Comparison of ENCODE assay signal across 21 mouse cellular contexts in the genomic region with DNA sequence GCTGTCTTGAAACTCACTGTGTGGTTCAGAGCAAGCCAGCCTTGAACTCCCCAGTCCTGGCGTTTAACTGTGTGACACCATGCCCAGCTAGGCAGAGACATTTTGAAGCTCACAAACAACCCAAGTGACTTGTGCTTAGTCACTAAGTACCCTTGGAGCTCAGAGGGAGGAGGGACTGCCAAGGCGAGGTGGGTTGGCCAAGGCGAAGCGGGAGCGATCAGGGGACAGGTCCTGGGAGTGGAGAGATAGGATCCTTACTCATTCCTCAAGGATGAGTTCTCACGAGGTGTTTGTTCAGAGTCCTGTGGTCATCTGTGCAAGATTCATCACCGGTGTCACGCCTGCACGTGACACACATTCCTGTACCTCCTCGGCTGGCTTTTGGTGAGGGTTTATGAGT. TPM values are rescaled to one million over a fixed set of nuclear protein-coding genes. Genes with fewer than 3 reads are reported as not detected.
A peak's percentile ranks its signal among the peaks of the same experiment; 100 is the strongest.
DNase-seq lines count a peak whose midpoint lies in the region; ATAC-seq and TF ChIP-seq lines count a peak whose summit lies in the region.
"Had no signal": no experiment of that assay in that cellular context is flagged by ENCODE, and none has a peak within 500 bp of the region (broad histone marks: within the 10 kb centered on the region; RNA-seq: fewer than 3 reads in every experiment).

No protein-coding gene starts in this region.

- 87% methylated on average over 10 of the region's 10 CpGs for WGBS in lung, postnatal 0 days
- 80% methylated on average over 10 of the region's 10 CpGs for WGBS in lung, adult 2 months
- 91% methylated on average over 10 of the region's 10 CpGs for WGBS in hindbrain, embryonic 10.5 days

- no peak for TF ChIP-seq POLR2A in lung, adult 2 months (IDR thresholded peaks at IDR 0.05; ENCODE audit: borderline replicate concordance, extremely low read depth, low read depth, low read length)

- H3K9ac ChIP-seq in lung, postnatal 0 days (replicated peaks; ENCODE audit: low read depth) = no peak overlapping the region
- H3K9ac ChIP-seq: forebrain, embryonic 13.5 days; forebrain, postnatal 0 days; hindbrain, embryonic 14.5 days had no signal

- TF ChIP-seq EP300 in lung, postnatal 0 days (IDR thresholded peaks at IDR 0.05) = no peak

- no peak for TF ChIP-seq CTCF in lung, postnatal 0 days (IDR thresholded peaks at IDR 0.05)
- TF ChIP-seq CTCF in lung, adult 2 months (IDR thresholded peaks at IDR 0.05; ENCODE audit: insufficient read depth, low read length) = no peak

- DNase-seq in adrenal gland, adult (ENCODE audit: inconsistent age in 2 of 2, low spot score in 1 of 2) = peak; percentile 63 to 83
- DNase-seq in adrenal gland, postnatal 4 days (ENCODE audit: low spot score in 2 of 2) = no peak
- DNase-seq in lung, postnatal 0 days (ENCODE audit: low spot score) = peak; percentile 20
- no peak for DNase-seq in lung, adult 2 months
- DNase-seq in adrenal gland, postnatal 25 days = peak; percentile 57
- DNase-seq in layer of hippocampus, adult 9-11 months = no peak
- no peak for DNase-seq in hindbrain, embryonic 10.5 days (ENCODE audit: low spot score)
- DNase-seq: cerebellum, adult 18-20 months; cerebellum, adult 9-10 months; cerebellum, postnatal 14 days; forebrain, postnatal 0 days; gastrocnemius, postnatal 36 days; kidney, adult 18-20 months had no signal

- no peaks in the 10 kb centered on the region for H3K27me3 ChIP-seq in lung, postnatal 0 days (replicated peaks; ENCODE audit: insufficient read depth, low read length)
- peaks cover 25% of the 10 kb centered on the region for H3K27me3 ChIP-seq in hindbrain, embryonic 10.5 days (ENCODE audit: insufficient read depth, poor library complexity, severe bottlenecking)
- H3K27me3 ChIP-seq: forebrain, embryonic 13.5 days had no signal

- no peak for ATAC-seq in lung, postnatal 0 days
- ATAC-seq: activated CD4-positive, CD25-positive, alpha-beta regulatory T cell, adult 4 months; forebrain, embryonic 13.5 days; forebrain, postnatal 0 days; hindbrain, postnatal 0 days; inflammation-experienced regulatory T-cells, adult 6 months; intestine, embryonic 16.5 days had no signal

- H3K36me3 ChIP-seq in lung, postnatal 0 days (ENCODE audit: insufficient read depth, low read length) = no peaks in the 10 kb centered on the region
- no peaks in the 10 kb centered on the region for H3K36me3 ChIP-seq in hindbrain, embryonic 10.5 days
- H3K36me3 ChIP-seq: forebrain, embryonic 10.5 days had no signal

- H3K4me3 ChIP-seq in lung, postnatal 0 days (ENCODE audit: low read depth, low read length) = no peak overlapping the region
- no peak overlapping the region for H3K4me3 ChIP-seq in lung, adult 2 months (replicated peaks; ENCODE audit: extremely low read depth, low read depth, low read length)
- H3K4me3 ChIP-seq in hindbrain, embryonic 10.5 days = no peak overlapping the region
- H3K4me3 ChIP-seq: forebrain, embryonic 10.5 days; forebrain, embryonic 13.5 days had no signal

- peaks cover 5% of the 10 kb centered on the region; the same call in 1 of the 2 replicates for H3K4me1 ChIP-seq in lung, postnatal 0 days (ENCODE audit: insufficient read depth, low read depth, low read length)
- H3K4me1 ChIP-seq in lung, adult 2 months (ENCODE audit: control insufficient read depth, insufficient read depth, low read length) = 0 out of 2 replicates have a peak, but pooled peaks cover 5% of the 10 kb centered on the region
- peaks cover 35% of the 10 kb centered on the region for H3K4me1 ChIP-seq in hindbrain, embryonic 10.5 days (replicated peaks)

- H3K4me2 ChIP-seq in lung, postnatal 0 days (replicated peaks; ENCODE audit: low read depth, low read length) = no peak overlapping the region
- H3K4me2 ChIP-seq: forebrain, embryonic 13.5 days; heart, embryonic 11.5 days; hindbrain, embryonic 14.5 days had no signal

- no peak overlapping the region for H3K27ac ChIP-seq in lung, postnatal 0 days (ENCODE audit: low read length)
- H3K27ac ChIP-seq in hindbrain, embryonic 10.5 days = no peak overlapping the region
- H3K27ac ChIP-seq: forebrain, embryonic 10.5 days; forebrain, embryonic 13.5 days; hindbrain, embryonic 14.5 days; hindbrain, postnatal 0 days had no signal

- H3K9me3 ChIP-seq in lung, postnatal 0 days (ENCODE audit: low read length) = no peaks in the 10 kb centered on the region
- no peaks in the 10 kb centered on the region for H3K9me3 ChIP-seq in hindbrain, embryonic 10.5 days
- H3K9me3 ChIP-seq: forebrain, embryonic 10.5 days; forebrain, embryonic 13.5 days had no signal

RNA-seq across cellular contexts. Expression of a gene that starts 3.9 kb away (rescaled TPM):
- total RNA-seq in adrenal gland, postnatal 4 days (2021) = 10 to 100 TPM; 12.2 to 13.8 TPM
- 5.8 and 6.6 TPM in 2 replicates for polyA plus RNA-seq in lung, postnatal 0 days (2015; fragmentation: Nextera tagmentation; extraction: Ambion mirVana)
- 11.3 and 21.1 TPM in 2 replicates for polyA plus RNA-seq in lung, adult 2 months (2012; rRNA removed)
- total RNA-seq in adrenal gland, postnatal 25 days (2021) = 22.6 and 28.9 TPM in 2 replicates
- 9.8 and 13.5 TPM in 2 replicates for polyA plus RNA-seq in hindbrain, embryonic 10.5 days (2016; fragmentation: Nextera tagmentation; extraction: Ambion mirVana)

RNA-seq across cellular contexts. Expression of a gene that starts 27.0 kb away (rescaled TPM):
- total RNA-seq in adrenal gland, postnatal 4 days (2021) = 100 to 1,000 TPM; 112 to 123 TPM
- 61.3 and 62.5 TPM in 2 replicates for polyA plus RNA-seq in lung, postnatal 0 days (2015; fragmentation: Nextera tagmentation; extraction: Ambion mirVana)
- 101 and 132 TPM in 2 replicates for polyA plus RNA-seq in lung, adult 2 months (2012; rRNA removed)
- total RNA-seq in adrenal gland, postnatal 25 days (2021) = 92.3 and 112 TPM in 2 replicates
- 76.8 and 86.0 TPM in 2 replicates for polyA plus RNA-seq in hindbrain, embryonic 10.5 days (2016; fragmentation: Nextera tagmentation; extraction: Ambion mirVana)

Comparison
In these comparisons a context has a peak if more than half of its experiments do, and no peak if none do; other contexts are left out.
1. DNase-seq: peak in adrenal gland, adult (2 of 2), lung, postnatal 0 days (single experiment) and adrenal gland, postnatal 25 days (single experiment); none in adrenal gland, postnatal 4 days (0 of 2), lung, adult 2 months (single experiment), layer of hippocampus, adult 9-11 months (single experiment) and hindbrain, embryonic 10.5 days (single experiment).